Mouse (Mus musculus) adrenal gland, adult 18-20 months (tissue): ENCODE data around the gene Dusp10. TPM values are rescaled to one million over a fixed set of nuclear protein-coding genes. Genes with fewer than 3 reads are reported as not detected.

ENCODE experiments used
- DNase-seq, 2 experiments: peaks; one replicate each; pipeline ENCODE4 v3.0.0; 2021 to 2022; ENCODE audit warnings: low spot score in 2 of 2
- total RNA-seq, 2 experiments: library from RNA; stranded (reverse); gene quantifications; 1 replicate in 1 of 2; 2 replicates in 1 of 2; pipeline ENCODE4 v1.2.3; 2021

Gene Dusp10
- total RNA-seq, 2 experiments from 2014 or later: 10.7 to 38.7 TPM

GRCm38 (mm10) chr1:184053141-184053540 is 40.0 kb downstream of the Dusp10 start:
- DNase-seq: no peak

- no peak for DNase-seq
Measured at GRCm38 (mm10) chr1:184053711-184054110, 40.6 kb downstream of the Dusp10 start.

- DNase-seq: no peak
Measured at GRCm38 (mm10) chr1:184054176-184054575, 41.1 kb downstream of the Dusp10 start.

- DNase-seq: no peak
Measured at GRCm38 (mm10) chr1:184058206-184058605, 45.1 kb downstream of the Dusp10 start.

GRCm38 (mm10) chr1:184059814-184060213 is 46.7 kb downstream of the Dusp10 start:
- DNase-seq: no peak

GRCm38 (mm10) chr1:184060381-184060780 is 47.3 kb downstream of the Dusp10 start:
- DNase-seq: no peak

- no peak for DNase-seq
Measured at GRCm38 (mm10) chr1:184060828-184061734, 48.0 kb downstream of the Dusp10 start.

- DNase-seq: no peak
Measured at GRCm38 (mm10) chr1:184061901-184062300, 48.8 kb downstream of the Dusp10 start.

- DNase-seq: no peak
Measured at GRCm38 (mm10) chr1:184064306-184064705, 51.2 kb downstream of the Dusp10 start.

- no peak for DNase-seq
Measured at GRCm38 (mm10) chr1:184065589-184066361, 52.7 kb downstream of the Dusp10 start.

- no peak for DNase-seq
Measured at GRCm38 (mm10) chr1:184066460-184067287, 53.6 kb downstream of the Dusp10 start.

GRCm38 (mm10) chr1:184067704-184068558 is 54.8 kb downstream of the Dusp10 start:
- peak in 1 of 2 experiments; percentile 37 for DNase-seq

GRCm38 (mm10) chr1:184068971-184069370 is 55.9 kb downstream of the Dusp10 start:
- no peak for DNase-seq

GRCm38 (mm10) chr1:184076065-184076464 is 63.0 kb downstream of the Dusp10 start:
- no peak for DNase-seq

GRCm38 (mm10) chr1:184076756-184077155 is 63.7 kb downstream of the Dusp10 start:
- no peak for DNase-seq

GRCm38 (mm10) chr1:184079304-184079703 is 66.2 kb downstream of the Dusp10 start:
- no peak for DNase-seq

- DNase-seq: no peak
Measured at GRCm38 (mm10) chr1:184082661-184083060, 69.6 kb downstream of the Dusp10 start.

GRCm38 (mm10) chr1:184083166-184083565 is 70.1 kb downstream of the Dusp10 start:
- no peak for DNase-seq

GRCm38 (mm10) chr1:184084961-184085360 is 71.9 kb downstream of the Dusp10 start:
- DNase-seq: peak in 1 of 2 experiments; percentile 46

GRCm38 (mm10) chr1:184090515-184090914 is 77.4 kb downstream of the Dusp10 start:
- no peak for DNase-seq
